In genomic region chr6:144961253-144962012, GRCm38 (mm10) we compare ENCODE assay signal across 8 mouse cellular contexts.
A peak's percentile ranks its signal among the peaks of the same experiment; 100 is the strongest.
DNase-seq lines count a peak whose midpoint lies in the region; ATAC-seq lines count a peak whose summit lies in the region.

No protein-coding gene starts in this region.

- no peaks in the 10 kb centered on the region; the same call in 1 of the 2 replicates for H3K9me3 ChIP-seq in forebrain, embryonic 13.5 days (replicated peaks)
- H3K9me3 ChIP-seq in forebrain, embryonic 10.5 days, result no peaks in the 10 kb centered on the region
- H3K9me3 ChIP-seq in neural tube, embryonic 14.5 days (ENCODE audit: control insufficient read depth, low read length), result no peaks in the 10 kb centered on the region

- H3K27me3 ChIP-seq in forebrain, embryonic 13.5 days, result no peaks in the 10 kb centered on the region
- no peaks in the 10 kb centered on the region for H3K27me3 ChIP-seq in forebrain, embryonic 10.5 days (ENCODE audit: poor library complexity, severe bottlenecking)
- no peaks in the 10 kb centered on the region for H3K27me3 ChIP-seq in neural tube, embryonic 14.5 days (ENCODE audit: control insufficient read depth, insufficient read depth, low read length)

- H3K27ac ChIP-seq in forebrain, embryonic 13.5 days, result no peak overlapping the region
- no peak overlapping the region for H3K27ac ChIP-seq in forebrain, embryonic 10.5 days
- H3K27ac ChIP-seq in neural tube, embryonic 14.5 days (ENCODE audit: low read depth, low read length), result no peak overlapping the region

- no peak overlapping the region for H3K4me3 ChIP-seq in forebrain, embryonic 13.5 days
- no peak overlapping the region for H3K4me3 ChIP-seq in forebrain, embryonic 10.5 days
- no peak overlapping the region; the same call in 1 of the 2 replicates for H3K4me3 ChIP-seq in neural tube, embryonic 14.5 days (ENCODE audit: low read depth, low read length)

- peak overlapping the region; percentile 29; the same call in 1 of the 2 replicates for H3K4me2 ChIP-seq in forebrain, embryonic 13.5 days
- H3K4me2 ChIP-seq in neural tube, embryonic 14.5 days (ENCODE audit: low read depth, low read length), result peak overlapping the region; percentile 11; the same call in 1 of the 2 replicates

- 72% methylated on average over 25 of the region's 25 CpGs for WGBS in forebrain, embryonic 13.5 days
- 90% methylated on average over 25 of the region's 25 CpGs for WGBS in forebrain, embryonic 10.5 days
- WGBS in neural tube, embryonic 14.5 days, result 66% methylated on average over 25 of the region's 25 CpGs

- no peak for DNase-seq in forebrain, embryonic 10.5 days (ENCODE audit: extremely low spot score, low spot score)
- DNase-seq in thymus, postnatal 36 days, result peak; percentile 3
- DNase-seq in thymus, postnatal 25 days, result no peak
- DNase-seq in left cerebral cortex, adult 11 months (ENCODE audit: low spot score), result peak; percentile 14
- no peak for DNase-seq in gastrocnemius, postnatal 36 days
- no peak for DNase-seq in cerebellum, adult 11-12 months

- intact Hi-C loops in gastrocnemius, postnatal 36 days (cut with DNase I), result no loop called here

- H3K36me3 ChIP-seq in forebrain, embryonic 13.5 days (ENCODE audit: poor library complexity, severe bottlenecking), result no peaks in the 10 kb centered on the region
- H3K36me3 ChIP-seq in forebrain, embryonic 10.5 days (replicated peaks), result no peaks in the 10 kb centered on the region
- no peaks in the 10 kb centered on the region for H3K36me3 ChIP-seq in neural tube, embryonic 14.5 days (ENCODE audit: control insufficient read depth, insufficient read depth, low read length)

- ATAC-seq in forebrain, embryonic 13.5 days, result peak; percentile 81
- ATAC-seq in neural tube, embryonic 14.5 days (ENCODE audit: low read depth), result peak; percentile 71

- no peak overlapping the region for H3K9ac ChIP-seq in forebrain, embryonic 13.5 days
- no peak overlapping the region for H3K9ac ChIP-seq in neural tube, embryonic 14.5 days (replicated peaks; ENCODE audit: low read depth, low read length)

- no peaks in the 10 kb centered on the region for H3K4me1 ChIP-seq in forebrain, embryonic 13.5 days
- no peaks in the 10 kb centered on the region for H3K4me1 ChIP-seq in forebrain, embryonic 10.5 days
- H3K4me1 ChIP-seq in neural tube, embryonic 14.5 days (ENCODE audit: control insufficient read depth, insufficient read depth, low read length), result no peaks in the 10 kb centered on the region

Comparison
In these comparisons a context has a peak if more than half of its experiments do, and no peak if none do; other contexts are left out.
1. DNase-seq: peak in thymus, postnatal 36 days (2 of 2) and left cerebral cortex, adult 11 months (single experiment); none in forebrain, embryonic 10.5 days (single experiment), thymus, postnatal 25 days (single experiment), gastrocnemius, postnatal 36 days (0 of 2) and cerebellum, adult 11-12 months (single experiment).